Mouse (Mus musculus): Measurements from ENCODE around the gene Lpin3.

DNA sequence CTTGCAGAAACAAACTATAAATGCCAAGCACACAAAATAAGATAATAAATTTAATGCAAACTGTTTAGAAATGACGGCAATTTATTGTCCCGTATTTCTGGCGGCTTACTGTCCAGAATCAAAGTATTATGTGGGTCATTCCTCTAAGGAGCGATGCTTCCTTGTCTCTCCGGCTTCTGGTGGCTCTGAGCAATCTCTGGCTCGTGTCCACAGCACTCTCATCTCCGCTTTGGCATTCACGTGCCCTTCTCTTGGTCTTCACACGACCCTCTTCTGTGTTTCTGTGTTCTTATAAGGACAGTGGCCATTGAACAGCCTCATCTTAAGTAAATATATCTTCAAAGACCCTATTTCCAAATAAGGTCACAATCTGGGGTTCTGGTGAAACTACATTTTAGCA, 34.2 kb downstream of the Lpin3 start:
- TF ChIP-seq POLR2A (IDR thresholded peaks at IDR 0.05; ENCODE audit: insufficient read depth, low read depth, low read length), result no peak
- no peak for TF ChIP-seq CTCF (IDR thresholded peaks at IDR 0.05)
- no peak for TF ChIP-seq EP300 (IDR thresholded peaks at IDR 0.05; ENCODE audit: insufficient read depth, low read depth, low read length)

All from heart, adult 2 months (tissue).